Mouse (Mus musculus) liver, postnatal 0 days (tissue): Measurements from ENCODE around the gene Foxo3.

Source experiments
- CTCF ChIP-seq: sonication (generic); IDR thresholded peaks from 2 replicates; pipeline ENCODE4 v1.5.1; 2016; ENCODE audit warnings: antibody characterized with exemption, low read depth
- EP300 ChIP-seq: IDR thresholded peaks from 2 replicates; pipeline ENCODE4 v1.6.1; 2016; ENCODE audit warnings: antibody characterized with exemption, low read depth, mild to moderate bottlenecking

GRCm38 (mm10) chr10:42188091-42188490 lies 88.5 kb downstream of the Foxo3 start:
- no peak for TF ChIP-seq CTCF
- no peak for TF ChIP-seq EP300
